Mouse (Mus musculus): Measurements from ENCODE around the gene Trak1.

DNA sequence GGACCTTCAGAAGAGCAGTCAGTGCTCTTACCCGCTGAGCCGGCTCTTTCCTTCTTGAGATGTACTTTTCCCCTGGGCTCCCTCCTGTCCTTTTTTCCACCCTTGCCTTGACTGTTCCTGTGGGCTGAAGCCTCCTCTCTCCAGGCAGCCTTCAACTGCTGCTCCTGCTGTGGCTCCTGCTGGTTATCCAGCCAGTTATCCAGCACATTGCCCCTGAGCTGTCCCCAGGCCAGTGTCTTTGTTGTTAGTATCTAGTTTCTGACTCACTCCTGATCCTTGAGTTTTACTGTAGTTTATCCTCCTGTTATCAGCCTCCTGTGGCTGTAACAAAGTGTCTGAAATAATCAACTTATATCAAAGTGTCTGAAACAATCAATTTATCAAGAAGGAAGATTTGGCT is 23.8 kb downstream of the Trak1 start:
- TF ChIP-seq CTCF (IDR thresholded peaks at IDR 0.05; ENCODE audit: low read depth) (no peak), EP300 (IDR thresholded peaks at IDR 0.05; ENCODE audit: low read depth) (no peak)

Measured in liver, embryonic 14.5 days (tissue).